Mouse (Mus musculus): ENCODE data around the gene Prss57.

DNA sequence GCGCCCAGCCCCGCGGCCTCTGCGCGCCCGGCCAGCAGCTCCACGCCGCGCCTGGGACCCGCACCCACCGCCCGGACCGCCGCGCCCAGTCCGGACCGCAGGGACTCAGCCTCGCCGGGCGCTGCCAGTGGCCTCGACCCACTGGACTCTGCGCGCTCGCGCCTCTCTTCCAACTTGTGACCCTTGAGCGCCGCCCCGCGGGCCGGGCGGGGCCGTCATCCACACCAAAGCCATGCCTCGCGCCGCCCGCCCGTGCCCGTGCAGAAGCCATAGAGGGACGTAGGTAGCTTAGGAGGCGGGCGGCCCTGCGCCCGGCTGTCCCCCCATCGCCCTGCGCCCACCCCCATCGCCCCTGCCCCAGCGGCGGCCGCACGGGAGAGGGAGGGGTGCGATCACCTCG, 55.4 kb downstream of the Prss57 start:
- TF ChIP-seq CTCF (IDR thresholded peaks at IDR 0.05; ENCODE audit: borderline replicate concordance, control insufficient read depth, extremely low read depth, insufficient read depth, low read length, poor library complexity) (no peak), POLR2A (IDR thresholded peaks at IDR 0.05; ENCODE audit: control insufficient read depth, extremely low read depth, insufficient read depth, low read length, poor library complexity) (no peak)

All from thymus, adult 2 months (tissue).